Mouse (Mus musculus) spleen, postnatal 14 days (tissue): Measurements from ENCODE around the gene Srgap3.
"Not testable (repeated sequence)": the region's sequence is repeated elsewhere in the genome, so short reads cannot be mapped to it uniquely, and the experiment has no call there.

Source experiments
- DNase-seq, 2 experiments: peaks; one replicate each; pipeline ENCODE4 v3.0.0; 2021 to 2022; ENCODE audit warnings: low spot score in 2 of 2

Srgap3 gene

DNA sequence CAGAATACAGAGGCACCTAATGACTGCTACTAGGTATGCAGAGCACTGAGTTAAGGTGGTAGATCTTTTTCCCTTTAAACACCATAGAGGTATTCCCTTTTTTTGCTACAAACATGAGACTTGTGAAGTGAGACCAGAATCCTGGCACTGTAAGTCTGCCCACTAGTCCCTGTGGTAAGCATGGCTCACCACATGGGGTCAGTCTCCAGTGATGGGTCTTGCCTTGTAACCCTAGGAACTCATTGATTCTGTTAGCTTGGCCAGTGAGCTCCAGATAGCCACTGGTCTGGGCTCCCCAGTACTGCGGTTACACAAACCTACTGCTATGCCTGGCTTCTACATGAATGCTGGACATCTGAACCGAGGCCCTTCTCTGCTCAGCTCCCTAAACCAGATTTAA, 204.8 kb downstream of the Srgap3 start:
- no peak for DNase-seq

DNA sequence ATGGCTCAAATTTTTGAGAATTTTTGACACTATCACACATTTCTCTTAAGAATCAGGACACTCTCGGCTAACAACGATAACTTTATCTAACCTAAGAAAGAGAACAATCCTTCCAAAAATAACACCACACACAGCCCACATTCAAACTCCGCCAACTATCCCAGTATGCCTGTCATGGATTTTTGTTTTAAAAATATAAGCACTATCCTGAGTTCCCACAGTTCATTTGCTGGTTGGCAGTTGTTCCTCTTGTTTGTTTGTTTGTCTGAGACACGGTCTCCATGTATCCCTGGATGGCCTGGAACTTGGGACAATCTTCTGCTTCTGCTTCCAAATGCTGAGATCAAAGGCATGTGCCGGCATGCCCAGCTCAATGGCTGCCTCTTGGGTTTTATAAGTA, 205.3 kb downstream of the Srgap3 start:
- no peak for DNase-seq

DNA sequence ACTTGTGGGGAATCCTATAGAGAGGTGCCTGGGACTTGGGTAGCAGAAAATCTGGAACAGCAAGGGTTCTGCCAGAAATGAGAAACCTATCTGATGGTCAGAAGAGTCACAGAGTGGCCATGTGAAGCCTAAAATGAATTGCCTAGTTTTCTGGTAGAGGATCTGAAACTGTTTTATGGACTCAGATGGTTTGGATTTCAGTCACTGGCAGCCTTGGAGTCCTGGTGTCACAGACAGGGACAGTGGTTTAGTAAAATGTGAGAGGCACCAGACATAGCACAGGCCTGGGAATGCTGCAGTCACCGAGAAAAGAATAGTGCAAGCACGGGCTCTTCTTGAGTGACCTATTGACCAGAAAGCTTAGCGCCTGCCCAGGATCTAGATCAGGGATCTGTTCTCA, 207.4 kb downstream of the Srgap3 start:
- no peak for DNase-seq

DNA sequence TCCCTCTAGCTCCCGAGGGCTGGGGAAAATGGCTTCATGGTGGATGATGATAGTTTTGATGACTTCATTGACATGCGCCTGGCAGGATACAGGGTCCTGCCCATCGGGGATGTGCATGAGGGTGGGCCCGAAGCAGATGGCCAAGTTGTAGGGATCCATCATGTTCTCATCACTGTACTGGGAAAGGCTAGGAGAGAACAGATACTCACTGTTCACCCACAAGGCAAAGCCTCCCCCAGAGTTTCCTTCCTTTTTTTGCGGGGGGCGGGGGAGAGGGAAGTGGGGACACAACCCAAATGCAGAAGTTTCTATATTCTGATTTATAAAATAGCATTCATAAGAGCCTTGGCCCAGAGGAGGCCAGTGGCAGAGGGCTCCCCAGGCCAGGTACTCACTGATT, 208.1 kb downstream of the Srgap3 start:
- DNase-seq = no peak

DNA sequence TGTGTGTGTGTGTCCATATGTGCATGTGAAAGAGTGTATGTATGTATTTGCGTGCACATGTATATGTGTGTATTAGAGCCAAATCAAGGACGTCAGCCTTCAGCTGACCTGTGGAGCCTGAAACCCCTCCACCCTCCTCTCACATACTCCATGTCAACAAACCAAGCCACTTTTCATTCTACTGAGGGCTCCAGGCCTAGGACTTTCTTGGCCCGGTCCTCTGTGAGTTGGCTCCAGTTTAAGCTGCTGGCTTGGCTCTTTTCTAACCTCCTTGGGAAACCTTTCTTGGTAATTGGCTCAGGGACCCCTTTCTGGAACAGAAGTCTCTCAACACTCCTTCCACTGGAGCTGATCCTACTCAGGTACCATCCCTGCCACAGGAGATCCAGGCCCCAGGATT, 210.6 kb downstream of the Srgap3 start:
- no peak for DNase-seq

DNA sequence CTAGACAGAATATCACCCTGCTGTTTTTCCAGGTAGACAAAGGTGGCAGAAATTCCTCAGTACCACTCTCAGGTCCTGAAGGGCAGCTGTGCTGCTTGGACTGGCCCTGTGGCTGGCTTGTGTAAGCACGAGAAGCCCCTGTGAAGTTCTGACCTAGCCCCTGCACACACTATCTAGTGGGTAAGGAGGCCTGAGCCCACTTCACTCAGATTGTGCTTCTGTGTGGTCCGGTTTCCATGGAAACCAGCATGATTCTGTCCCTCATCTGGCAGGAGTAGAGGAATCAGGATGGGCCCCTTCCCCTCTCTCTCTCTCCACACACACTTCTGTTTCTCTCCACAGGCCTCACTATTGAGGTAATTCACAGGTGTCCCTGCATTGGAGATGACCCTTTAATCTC, 212.0 kb downstream of the Srgap3 start:
- DNase-seq = no peak

DNA sequence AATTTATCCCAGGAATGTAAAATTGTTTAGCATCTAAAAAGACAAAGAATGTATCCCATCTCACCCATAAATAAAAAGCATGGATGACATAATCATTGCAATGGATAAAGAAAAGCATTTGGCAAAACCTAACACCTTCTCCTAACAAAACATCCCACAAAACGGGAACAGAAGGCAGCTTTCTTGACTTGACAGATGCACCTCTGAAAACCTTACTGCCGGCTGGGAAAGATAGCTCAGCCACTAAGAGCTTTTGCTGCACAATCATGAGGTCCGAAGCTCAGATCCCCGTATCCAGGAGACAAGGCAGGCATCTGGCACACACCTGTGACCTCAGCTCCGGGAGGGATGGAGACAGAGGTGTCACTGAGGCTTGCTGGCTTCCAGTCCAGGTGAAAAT, 213.1 kb downstream of the Srgap3 start:
- no peak for DNase-seq

DNA sequence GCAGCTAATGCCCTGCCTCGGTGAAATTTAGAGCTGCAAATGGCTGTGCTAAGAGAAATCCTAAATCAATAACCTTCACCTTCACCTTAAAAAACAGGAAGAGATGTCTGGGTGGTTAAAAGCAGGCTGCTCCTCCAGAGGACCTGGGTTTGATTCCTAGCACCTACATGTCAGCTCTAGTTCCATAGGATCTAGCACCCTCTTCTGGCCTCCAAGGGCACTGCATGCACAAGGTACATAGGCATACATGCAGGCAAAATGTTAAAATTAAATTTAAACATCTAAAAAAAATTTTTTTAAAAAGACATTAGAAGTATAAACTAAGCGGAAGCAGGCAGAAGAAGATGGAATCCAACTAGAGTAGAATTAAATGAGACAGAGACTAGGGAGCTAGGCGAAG, 214.6 kb downstream of the Srgap3 start:
- no peak for DNase-seq

DNA sequence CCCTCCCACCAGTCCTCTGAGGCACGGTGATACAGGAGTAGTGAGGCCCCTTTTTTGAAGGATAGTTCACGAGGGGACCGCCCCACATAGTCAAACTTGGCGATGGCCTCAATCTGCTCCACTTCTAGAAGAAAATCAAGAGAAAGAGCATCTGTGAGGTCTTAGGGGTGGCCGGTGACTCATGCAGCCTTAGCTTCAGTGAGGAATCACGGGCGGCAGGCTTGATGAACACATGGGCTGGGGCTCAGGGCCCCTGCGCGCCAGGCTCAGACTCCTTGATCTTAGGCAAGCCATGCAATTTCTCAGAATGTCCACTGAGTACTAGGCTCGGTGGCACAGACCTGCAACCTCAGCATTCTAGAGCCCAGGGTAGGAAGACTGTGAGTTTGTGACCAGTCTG, 215.7 kb downstream of the Srgap3 start:
- no peak for DNase-seq

DNA sequence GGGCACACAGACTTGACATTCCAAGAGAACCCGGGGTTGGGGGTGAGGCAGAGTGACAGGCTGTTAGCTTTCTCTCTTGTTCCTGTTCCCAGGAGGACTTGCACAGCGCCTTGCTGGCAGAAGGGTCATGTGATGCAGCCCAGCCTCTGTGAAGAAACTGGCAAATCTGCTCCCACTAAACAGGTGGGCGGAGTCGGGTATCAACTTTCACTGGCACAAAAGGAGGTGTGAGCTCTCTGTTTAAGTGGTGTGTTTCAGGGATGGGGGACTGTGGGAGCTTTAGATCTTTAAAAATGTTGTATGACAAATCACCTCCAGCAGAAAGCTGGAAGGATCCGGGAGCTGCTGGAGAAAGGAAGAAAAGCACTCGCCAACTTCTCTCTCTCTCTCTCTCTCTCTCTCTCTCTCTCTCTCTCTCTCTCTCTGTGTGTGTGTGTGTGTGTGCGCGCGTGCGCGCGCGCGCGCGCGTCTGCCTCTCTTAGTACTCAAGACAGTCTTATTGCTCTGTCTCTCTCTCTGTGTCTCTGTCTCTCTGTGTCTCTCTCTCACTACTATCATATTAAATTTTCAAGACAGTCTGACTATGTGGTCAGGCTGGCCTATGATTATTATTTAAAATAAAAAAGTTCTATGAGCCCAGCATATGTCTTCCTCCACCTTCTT, 218.2 kb downstream of the Srgap3 start:
- no peak for DNase-seq

DNA sequence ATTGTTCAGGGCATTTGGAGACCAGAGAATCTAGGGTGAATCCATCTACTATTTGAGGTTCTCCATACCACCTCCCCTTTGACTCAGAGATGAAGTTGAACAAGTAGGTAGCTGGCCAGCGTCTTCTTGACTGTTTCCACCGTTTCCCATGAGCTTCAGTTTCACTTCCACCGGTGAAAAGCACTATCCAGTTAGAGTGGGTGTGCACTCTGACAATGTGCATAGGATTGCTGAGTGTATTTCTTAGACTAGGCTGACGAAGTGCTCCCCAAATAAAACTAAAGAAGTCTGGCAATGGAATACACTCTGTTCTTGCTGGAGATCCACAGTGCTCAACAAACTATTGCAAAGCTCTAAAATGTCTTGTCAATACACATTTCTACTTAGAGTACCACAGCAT, 221.6 kb downstream of the Srgap3 start:
- DNase-seq = no peak

DNA sequence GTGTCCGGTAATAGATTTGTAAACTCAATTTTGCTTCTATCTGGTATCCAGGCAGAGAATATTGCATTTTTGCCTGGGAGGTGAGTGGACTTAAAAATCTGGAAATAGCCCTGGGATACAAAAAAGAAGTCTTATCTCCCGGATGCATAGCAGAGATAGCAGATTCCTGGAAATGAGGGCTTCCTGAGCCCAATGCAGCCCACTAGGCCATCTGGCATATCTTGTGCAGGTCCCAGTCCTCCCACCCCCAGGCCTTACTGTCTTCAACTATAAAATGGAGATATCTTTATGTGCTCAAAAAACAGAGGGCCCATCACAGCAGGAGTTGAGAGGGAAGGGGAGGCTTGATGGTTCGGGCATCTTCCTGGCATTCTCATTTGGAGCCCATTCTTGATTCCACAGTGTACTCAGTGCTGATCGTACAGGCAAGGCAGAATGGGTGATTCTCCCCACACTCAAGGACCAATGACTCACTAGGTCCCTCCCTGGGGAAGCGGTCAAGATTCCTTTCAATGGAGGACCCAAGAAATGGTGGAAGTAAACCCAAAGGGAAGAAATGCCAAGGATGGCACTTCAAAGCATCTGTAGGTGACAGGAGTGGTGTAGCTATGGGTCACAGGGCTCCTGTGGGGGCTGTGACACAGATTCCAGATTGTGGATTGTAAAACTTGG, 226.5 kb downstream of the Srgap3 start:
- no peak for DNase-seq

DNA sequence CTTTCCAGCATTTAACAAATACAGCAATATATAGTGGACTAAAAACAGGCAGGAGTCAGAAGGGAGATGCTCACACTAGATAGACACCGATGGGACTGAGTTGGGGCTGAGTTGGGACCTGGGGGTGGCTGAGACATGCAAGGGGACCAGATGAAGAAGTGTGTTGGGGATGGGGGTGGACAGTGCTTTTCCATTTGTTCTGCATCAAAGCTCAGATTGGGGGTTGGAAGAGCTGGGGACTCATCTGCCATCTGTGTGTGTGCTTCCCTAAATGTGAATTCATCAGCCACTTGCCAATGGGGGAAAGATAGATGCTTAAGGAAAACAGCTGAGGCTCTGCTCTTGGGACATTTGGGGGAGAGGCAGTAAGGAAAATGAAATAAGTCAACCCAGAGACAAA, 227.1 kb downstream of the Srgap3 start:
- no peak for DNase-seq

DNA sequence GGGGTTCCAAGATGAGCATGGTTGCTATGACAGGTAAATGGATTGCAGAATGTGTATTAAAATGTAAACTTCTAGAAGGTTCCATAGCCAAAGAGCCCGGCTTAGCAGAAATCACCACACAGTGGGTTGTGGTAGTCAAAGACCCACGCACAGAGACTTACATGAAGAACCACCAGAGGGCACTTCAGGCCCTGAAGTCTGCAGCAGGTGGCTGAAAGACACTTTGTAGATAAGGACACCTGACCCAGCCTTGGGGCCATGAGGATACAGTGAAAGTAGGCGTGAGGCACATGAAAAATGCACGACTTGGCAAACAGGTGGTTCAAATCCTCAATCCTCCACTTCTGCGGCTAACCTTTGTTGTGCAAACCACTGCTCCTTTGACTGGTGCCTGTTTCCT, 229.9 kb downstream of the Srgap3 start:
- DNase-seq = no peak

DNA sequence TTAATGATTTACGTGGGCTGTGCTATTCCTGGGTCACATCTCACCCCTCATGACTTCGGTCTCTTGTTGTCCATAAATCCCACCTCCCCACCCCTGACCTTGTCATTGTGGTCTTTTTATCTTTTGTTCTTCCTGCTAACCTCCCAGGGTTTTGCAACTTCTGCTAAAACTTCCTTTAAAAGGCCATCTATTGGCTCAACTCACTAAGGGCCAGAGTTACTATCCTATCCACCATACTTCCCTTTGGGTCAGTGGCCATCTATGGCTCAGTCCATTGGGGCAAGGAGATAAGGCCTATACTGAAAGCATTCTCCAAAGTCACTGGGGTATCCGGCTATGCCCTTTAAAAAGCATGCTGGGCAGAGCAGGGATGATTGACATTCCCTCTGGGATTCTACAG, 233.1 kb downstream of the Srgap3 start:
- DNase-seq = no peak

DNA sequence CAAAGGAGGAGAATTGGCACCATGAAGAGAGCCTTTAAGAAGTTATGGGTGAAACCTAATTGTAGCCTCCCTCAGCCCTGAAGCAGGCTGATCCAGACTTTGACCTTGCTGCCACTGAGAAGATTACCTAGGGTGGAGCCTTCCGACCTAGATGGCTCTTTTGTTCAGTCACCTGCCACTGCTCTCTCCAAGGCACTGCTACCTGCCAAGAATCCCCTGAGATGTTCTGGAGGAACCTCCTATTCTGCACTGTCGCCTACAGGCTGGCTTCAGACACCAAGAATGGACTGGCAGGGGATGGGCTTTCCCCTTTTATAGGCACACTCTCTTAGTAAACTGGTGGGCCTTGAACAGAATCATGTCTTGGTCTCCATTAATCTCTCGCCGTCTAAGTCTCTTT, 244.8 kb downstream of the Srgap3 start:
- not testable (repeated sequence) for DNase-seq

DNA sequence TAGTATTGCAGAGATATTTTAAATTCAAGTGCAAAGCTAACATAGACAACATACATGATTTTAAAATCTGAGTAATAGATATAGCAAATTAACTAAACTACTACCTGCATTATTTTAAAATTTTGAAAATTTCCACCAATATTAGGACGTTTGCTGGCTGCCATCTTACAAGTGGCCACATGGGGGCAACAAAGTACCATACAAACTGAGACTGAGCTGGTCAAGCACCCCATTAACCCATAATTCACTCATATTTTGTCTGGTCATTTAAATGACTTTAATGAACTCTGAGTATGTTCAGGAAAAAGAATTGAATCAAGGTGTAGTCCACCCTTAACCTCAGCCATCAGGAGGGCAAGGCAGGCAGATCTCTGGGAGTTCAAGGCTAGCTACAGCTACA, 246.7 kb downstream of the Srgap3 start:
- DNase-seq = peak in 1 of 2 experiments; percentile 37

DNA sequence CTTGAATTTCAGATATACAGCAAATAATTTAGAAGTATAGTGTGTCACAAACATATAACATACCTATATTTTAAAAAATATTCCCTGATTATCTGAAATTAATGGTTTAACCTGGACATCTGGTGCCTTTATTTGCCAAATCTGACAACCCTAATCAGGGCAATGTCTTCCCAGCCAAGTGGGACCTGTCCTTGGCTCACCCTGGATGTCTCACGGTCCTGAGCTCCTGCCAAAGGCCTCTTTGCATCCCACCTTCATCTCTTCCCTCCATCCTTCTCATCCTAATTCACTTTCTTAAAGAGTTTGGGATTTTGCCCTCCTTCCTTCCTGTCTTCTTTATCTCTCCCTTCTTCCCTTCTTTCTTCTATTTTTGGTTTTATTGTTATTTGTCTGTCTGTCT, 248.0 kb downstream of the Srgap3 start:
- DNase-seq = no peak

DNA sequence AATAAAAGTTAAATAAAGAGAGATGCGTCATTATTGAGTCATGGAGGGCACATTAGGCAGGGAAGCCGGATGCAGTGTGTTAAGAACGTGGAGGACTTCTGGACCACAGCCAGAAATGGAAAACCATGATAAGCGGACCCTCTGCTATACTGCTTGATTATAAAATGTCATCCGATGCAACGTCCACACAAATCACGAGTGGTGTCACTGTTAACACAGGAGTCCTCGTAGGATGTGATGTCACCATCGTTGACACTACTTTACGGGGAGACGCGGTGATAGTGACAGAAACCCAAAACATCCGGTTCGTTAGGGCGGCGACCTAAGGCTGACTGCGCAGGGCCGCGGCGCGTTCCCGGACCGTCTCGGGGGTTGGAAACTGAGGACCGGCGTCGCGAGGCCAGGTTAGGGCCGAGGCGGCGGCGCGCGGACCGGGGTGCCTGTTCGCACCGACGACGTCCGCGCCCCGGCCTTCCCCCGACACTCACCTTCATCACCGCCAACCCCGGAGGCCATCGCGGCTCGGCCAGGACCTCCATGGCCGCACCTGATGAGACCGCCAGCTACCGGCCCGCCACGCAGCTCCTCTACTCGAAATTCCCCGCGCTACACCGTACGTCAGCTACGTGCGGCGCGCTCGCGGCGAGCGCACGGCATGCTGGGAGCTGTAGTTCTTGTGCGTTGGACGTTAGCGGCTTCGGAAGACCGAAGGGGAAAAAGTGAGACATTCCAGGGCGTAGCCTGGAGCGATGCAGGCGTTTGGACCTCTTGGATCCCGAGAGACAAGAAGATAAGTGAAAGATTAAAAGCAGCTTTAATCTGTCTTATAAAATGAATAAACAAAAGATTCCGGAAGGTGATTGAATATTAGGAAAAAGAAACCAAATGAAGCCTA, 250.8 kb downstream of the Srgap3 start, which contains the start of gene Rad18:
Rad18 (minus strand) TSS at position 631 of the 895 bp plus-strand sequence.
- DNase-seq = peak; percentile 64 to 81

DNA sequence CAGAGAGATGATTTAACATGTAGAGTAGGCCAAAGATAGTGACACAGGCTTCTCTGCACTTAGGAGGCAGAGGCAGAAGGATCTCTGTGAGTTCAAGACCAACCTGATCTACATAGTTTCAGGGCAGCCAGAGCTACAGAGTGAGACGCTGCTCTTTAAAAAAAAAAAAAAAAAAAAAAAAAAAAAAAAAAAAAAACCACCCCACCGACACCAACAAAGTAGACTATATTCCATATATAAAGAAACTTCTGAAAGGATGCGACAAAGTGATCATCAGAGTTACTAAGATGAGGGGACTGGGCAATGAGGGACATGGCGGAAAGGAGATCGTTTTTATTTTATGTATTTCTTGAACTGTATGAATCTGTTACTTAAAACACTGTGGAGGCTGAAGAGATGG, 252.6 kb downstream of the Srgap3 start:
- DNase-seq = no peak

DNA sequence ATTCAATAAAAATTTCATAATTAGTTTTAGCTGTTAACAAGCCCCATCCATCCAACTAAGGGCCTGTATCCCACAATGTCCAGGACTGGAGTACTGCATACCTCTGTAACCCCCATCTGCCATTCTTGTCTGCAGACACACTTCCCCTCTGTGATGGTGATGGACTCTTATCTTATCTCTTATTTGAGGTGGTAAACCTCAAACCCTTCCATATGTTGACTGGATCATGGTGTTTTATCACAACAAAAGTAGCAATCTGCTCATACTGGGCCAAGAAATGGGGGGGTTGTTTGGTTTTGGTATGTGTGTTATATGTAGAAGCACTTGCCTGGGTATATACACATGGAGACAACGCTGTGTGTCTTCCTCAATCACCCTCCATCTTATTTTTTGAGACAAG, 255.5 kb downstream of the Srgap3 start:
- no peak for DNase-seq

DNA sequence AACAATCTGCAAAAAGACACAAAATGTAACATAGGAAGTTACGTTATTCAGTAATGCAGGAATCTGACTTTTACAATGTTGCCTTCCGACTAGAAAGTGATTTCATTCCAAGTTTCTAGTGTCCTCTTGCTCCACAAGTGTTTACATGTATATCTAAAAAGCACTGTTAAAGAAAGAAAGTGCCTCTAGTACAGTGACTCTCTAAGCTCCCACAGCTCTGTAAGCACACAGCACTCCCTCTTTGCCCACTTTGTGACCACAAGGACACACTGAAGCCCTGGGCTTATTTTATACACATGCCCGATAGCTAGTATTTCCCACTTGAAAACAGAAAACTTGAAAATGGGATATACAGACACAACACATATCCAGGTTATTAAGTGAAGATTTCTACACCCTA, 259.0 kb downstream of the Srgap3 start:
- DNase-seq = no peak

DNA sequence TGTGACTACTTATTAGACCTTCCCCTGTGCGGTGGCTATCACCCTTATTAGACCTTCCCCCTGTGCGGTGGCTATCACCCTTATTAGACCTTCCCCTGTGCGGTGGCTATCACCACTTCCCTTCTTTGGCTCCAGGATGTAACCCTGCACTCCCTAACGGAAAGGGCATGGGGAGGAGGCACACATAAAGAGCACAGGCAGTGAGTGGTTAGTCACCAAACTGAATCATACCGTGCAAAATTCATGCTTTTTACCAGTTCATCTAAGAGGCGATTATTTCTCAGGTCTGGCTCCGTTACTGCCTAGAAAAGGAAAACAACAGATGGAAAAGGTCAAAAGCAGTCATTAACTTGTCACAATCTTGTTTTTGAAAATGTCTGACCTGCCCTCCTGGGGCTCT, 260.6 kb downstream of the Srgap3 start:
- no peak for DNase-seq
